8 mouse cellular contexts compared by ENCODE assay signal in genomic region chr5:115506454-115507201, GRCm38 (mm10). TPM values are rescaled to one million over a fixed set of nuclear protein-coding genes. Genes with fewer than 3 reads are reported as not detected.
A peak's percentile ranks its signal among the peaks of the same experiment; 100 is the strongest.
DNase-seq lines count a peak whose midpoint lies in the region; ATAC-seq lines count a peak whose summit lies in the region.

Gene Pxn (plus strand): TSS chr5:115506676.

- no peaks in the 10 kb centered on the region for H3K9me3 ChIP-seq in forebrain, embryonic 12.5 days
- no peaks in the 10 kb centered on the region for H3K9me3 ChIP-seq in heart, embryonic 16.5 days (replicated peaks; ENCODE audit: control insufficient read depth, low read length)
- H3K9me3 ChIP-seq in liver, embryonic 13.5 days (replicated peaks), result no peaks in the 10 kb centered on the region
- 0 out of 2 replicates have a peak, but pooled peaks cover 3% of the 10 kb centered on the region for H3K9me3 ChIP-seq in stomach, embryonic 14.5 days (ENCODE audit: control insufficient read depth, low read depth, low read length)

- WGBS in forebrain, embryonic 12.5 days, result under 1% methylated on average over 68 of the region's 74 CpGs
- WGBS in heart, embryonic 16.5 days, result under 1% methylated on average over 72 of the region's 74 CpGs
- WGBS in liver, embryonic 13.5 days (ENCODE audit: insufficient replicate concordance), result 1% methylated on average over 68 of the region's 74 CpGs
- WGBS in stomach, embryonic 14.5 days, result under 1% methylated on average over 51 of the region's 74 CpGs

- H3K4me3 ChIP-seq in forebrain, embryonic 12.5 days (replicated peaks), result peak within 1 kb of the TSS; percentile 89
- peak within 1 kb of the TSS; percentile 88 for H3K4me3 ChIP-seq in heart, embryonic 16.5 days (ENCODE audit: low read length)
- H3K4me3 ChIP-seq in liver, embryonic 13.5 days (replicated peaks), result peak within 1 kb of the TSS; percentile 84
- H3K4me3 ChIP-seq in stomach, embryonic 14.5 days (ENCODE audit: low read depth, low read length), result peak within 1 kb of the TSS; percentile 90

- peak; percentile 85 for ATAC-seq in forebrain, embryonic 12.5 days (ENCODE audit: low FRiP score)
- ATAC-seq in heart, embryonic 16.5 days (replicated peaks; ENCODE audit: extremely low read depth, insufficient read depth, low FRiP score), result peak; percentile 83
- ATAC-seq in liver, embryonic 13.5 days (ENCODE audit: low read depth), result peak; percentile 87
- ATAC-seq in stomach, embryonic 14.5 days (ENCODE audit: insufficient number of reproducible peaks, insufficient read depth, low FRiP score, low read depth), result peak; percentile 87

- peaks cover 9% of the 10 kb centered on the region; the same call in 1 of the 2 replicates for H3K27me3 ChIP-seq in forebrain, embryonic 12.5 days
- no peaks in the 10 kb centered on the region for H3K27me3 ChIP-seq in heart, embryonic 16.5 days (ENCODE audit: control insufficient read depth, insufficient read depth, low read length)
- H3K27me3 ChIP-seq in liver, embryonic 13.5 days, result 0 out of 2 replicates have a peak, but pooled peaks cover 4% of the 10 kb centered on the region
- H3K27me3 ChIP-seq in stomach, embryonic 14.5 days (ENCODE audit: control insufficient read depth, insufficient read depth, low read length), result no peaks in the 10 kb centered on the region

- peak; percentile 95 to 96 for DNase-seq in CD8-positive naive resting alpha-beta T cell, adult 2 months (ENCODE audit: low read depth in 2 of 2, low spot score in 2 of 2)
- peak; percentile 75 for DNase-seq in c-Kit-positive CD71-positive TER-119-negative erythroid progenitor cells, embryonic 14.5 days (ENCODE audit: low read depth)
- peak; percentile 93 to 94 for DNase-seq in kidney, postnatal 25 days
- peak; percentile 84 for DNase-seq in liver, embryonic 13.5 days
- peak; percentile 93 to 94 for DNase-seq in natural killer cell, adult 2 months (ENCODE audit: low spot score in 2 of 2)

- H3K4me1 ChIP-seq in forebrain, embryonic 12.5 days, result peaks cover 36% of the 10 kb centered on the region
- peaks cover 33% of the 10 kb centered on the region for H3K4me1 ChIP-seq in heart, embryonic 16.5 days (ENCODE audit: control insufficient read depth, insufficient read depth, low read length)
- H3K4me1 ChIP-seq in liver, embryonic 13.5 days (replicated peaks), result peaks cover 50% of the 10 kb centered on the region
- H3K4me1 ChIP-seq in stomach, embryonic 14.5 days (ENCODE audit: control insufficient read depth, insufficient read depth, low read length), result peaks cover 26% of the 10 kb centered on the region

- H3K36me3 ChIP-seq in forebrain, embryonic 12.5 days (replicated peaks), result no peaks in the 10 kb centered on the region
- H3K36me3 ChIP-seq in heart, embryonic 16.5 days (ENCODE audit: control insufficient read depth, insufficient read depth), result no peaks in the 10 kb centered on the region
- H3K36me3 ChIP-seq in liver, embryonic 13.5 days, result no peaks in the 10 kb centered on the region
- no peaks in the 10 kb centered on the region for H3K36me3 ChIP-seq in stomach, embryonic 14.5 days (ENCODE audit: control insufficient read depth, insufficient read depth, low read length)

- peak within 1 kb of the TSS; percentile 82 for H3K4me2 ChIP-seq in forebrain, embryonic 12.5 days
- peak within 1 kb of the TSS; percentile 87 for H3K4me2 ChIP-seq in heart, embryonic 16.5 days (ENCODE audit: low read depth, low read length)
- peak within 1 kb of the TSS; percentile 98 for H3K4me2 ChIP-seq in liver, embryonic 13.5 days
- H3K4me2 ChIP-seq in stomach, embryonic 14.5 days (replicated peaks; ENCODE audit: low read depth, low read length), result peak within 1 kb of the TSS; percentile 87

- H3K9ac ChIP-seq in forebrain, embryonic 12.5 days, result peak within 1 kb of the TSS; percentile 84
- peak within 1 kb of the TSS; percentile 92 for H3K9ac ChIP-seq in heart, embryonic 16.5 days (ENCODE audit: low read length)
- peak within 1 kb of the TSS; percentile 88 for H3K9ac ChIP-seq in liver, embryonic 13.5 days
- peak within 1 kb of the TSS; percentile 86 for H3K9ac ChIP-seq in stomach, embryonic 14.5 days (replicated peaks; ENCODE audit: low read depth, low read length)

- peak within 1 kb of the TSS; percentile 73 for H3K27ac ChIP-seq in forebrain, embryonic 12.5 days
- peak within 1 kb of the TSS; percentile 78 for H3K27ac ChIP-seq in heart, embryonic 16.5 days (ENCODE audit: low read length)
- H3K27ac ChIP-seq in liver, embryonic 13.5 days, result peak within 1 kb of the TSS; percentile 61
- H3K27ac ChIP-seq in stomach, embryonic 14.5 days (ENCODE audit: low read length), result peak within 1 kb of the TSS; percentile 49; the same call in 1 of the 2 replicates

RNA-seq across cellular contexts. Expression of gene Pxn, which starts in this region (rescaled TPM):
- polyA plus RNA-seq in forebrain, embryonic 12.5 days (2016; fragmentation: Nextera tagmentation; extraction: Ambion mirVana), result 24.6 and 25.3 TPM in 2 replicates
- polyA plus RNA-seq in heart, embryonic 16.5 days (2015; fragmentation: Nextera tagmentation; extraction: Ambion mirVana), result 39.1 and 40.6 TPM in 2 replicates
- polyA plus RNA-seq in liver, embryonic 13.5 days (2015; fragmentation: Nextera tagmentation; extraction: Ambion mirVana), result 11.1 and 14.5 TPM in 2 replicates
- 15.9 and 17.7 TPM in 2 replicates for polyA plus RNA-seq in stomach, embryonic 14.5 days (2014; fragmentation: Nextera tagmentation; extraction: Ambion mirVana)

Comparison
In these comparisons a context has a peak if more than half of its experiments do, and no peak if none do; other contexts are left out.
1. Peak in every context shown above with its lines: DNase-seq, ATAC-seq, H3K4me3 ChIP-seq and H3K27ac ChIP-seq.